Mouse (Mus musculus) cortical plate, adult 2 months (tissue): Measurements from ENCODE around the gene Phf6. TPM values are rescaled to one million over a fixed set of nuclear protein-coding genes. Genes with fewer than 3 reads are reported as not detected.
"Not testable (repeated sequence)": the region's sequence is repeated elsewhere in the genome, so short reads cannot be mapped to it uniquely, and the experiment has no call there.

Experiments
- H3K27ac ChIP-seq: fragments of 200-500 bp; 2 replicates; pipeline ENCODE4 v1.5.1; 2012; ENCODE audit warnings: low read length, control low read depth, inconsistent platforms; ENCODE audit not compliant: insufficient read depth
- H3K4me1 ChIP-seq: fragments of 200-500 bp; 2 replicates; pipeline ENCODE4 v1.6.1; 2011; ENCODE audit warnings: low read length; ENCODE audit not compliant: control insufficient read depth, insufficient read depth
- H3K4me3 ChIP-seq: fragments of 200-500 bp; 2 replicates; pipeline ENCODE4 v1.5.1; 2011; ENCODE audit warnings: mild to moderate bottlenecking, low read length, control low read depth; ENCODE audit not compliant: insufficient read depth
- CTCF ChIP-seq: fragments of 200-500 bp; IDR thresholded peaks from 2 replicates; pipeline ENCODE4 v1.5.1; 2011; ENCODE audit warnings: mild to moderate bottlenecking, control low read depth, low read length; ENCODE audit not compliant: insufficient read depth; ENCODE audit errors: extremely low read depth
- POLR2A ChIP-seq: fragments of 200-500 bp; IDR thresholded peaks from 2 replicates; pipeline ENCODE4 v1.6.1; 2011; ENCODE audit warnings: mild to moderate bottlenecking, low read length, control low read depth; ENCODE audit not compliant: insufficient read depth; ENCODE audit errors: extremely low read depth
- polyA plus RNA-seq: library from polyadenylated mRNA; depleted of rRNA; stranded (reverse); fragments of >200 nt; gene quantifications from 2 replicates; pipeline ENCODE4 v1.2.3, GENCODE M21; 2012; rRNA removed

Gene Phf6
- polyA plus RNA-seq, 1 experiment: 11.8 TPM

GRCm38 (mm10) chrX:52972129-52972528 is 60.1 kb downstream of the Phf6 start:
- no peak overlapping the region for H3K4me3 ChIP-seq
- TF ChIP-seq CTCF: no peak
- no peak for TF ChIP-seq POLR2A
- no peaks in the 10 kb centered on the region for H3K4me1 ChIP-seq
- no peak overlapping the region for H3K27ac ChIP-seq

GRCm38 (mm10) chrX:52972680-52973079 is 60.6 kb downstream of the Phf6 start:
- no peaks in the 10 kb centered on the region for H3K4me1 ChIP-seq
- TF ChIP-seq CTCF (no peak), POLR2A (no peak)
- H3K4me3 ChIP-seq: no peak overlapping the region
- H3K27ac ChIP-seq: no peak overlapping the region

- Histone ChIP-seq H3K4me1 (no peaks in the 10 kb centered on the region), H3K4me3 (no peak overlapping the region), H3K27ac (no peak overlapping the region)
- TF ChIP-seq CTCF (no peak), POLR2A (no peak)
Observed at GRCm38 (mm10) chrX:52978576-52978975, 66.5 kb downstream of the Phf6 start.

- Histone ChIP-seq H3K4me3 (no peak overlapping the region), H3K4me1 (no peaks in the 10 kb centered on the region), H3K27ac (no peak overlapping the region)
- no peak for TF ChIP-seq CTCF
- TF ChIP-seq POLR2A: no peak
Observed at GRCm38 (mm10) chrX:52981378-52981777, 69.3 kb downstream of the Phf6 start.

GRCm38 (mm10) chrX:52987905-52988783 is 76.1 kb downstream of the Phf6 start, which contains the start of gene Hprt:
Hprt (plus strand) TSS chrX:52988137.
- TF ChIP-seq POLR2A: peak; percentile 90
- TF ChIP-seq CTCF: no peak
- Histone ChIP-seq H3K27ac (peak within 1 kb of the TSS; percentile 91), H3K4me1 (no peaks in the 10 kb centered on the region; the same call in 1 of the 2 replicates), H3K4me3 (peak within 1 kb of the TSS; percentile 92)

- not testable (repeated sequence) for H3K4me1 ChIP-seq, H3K4me3 ChIP-seq, H3K27ac ChIP-seq
Observed at GRCm38 (mm10) chrX:52994726-52995125, 82.7 kb downstream of the Phf6 start.

- not testable (repeated sequence) for H3K4me3 ChIP-seq, H3K27ac ChIP-seq, H3K4me1 ChIP-seq
Observed at GRCm38 (mm10) chrX:53004887-53005286, 92.8 kb downstream of the Phf6 start.

- TF ChIP-seq CTCF (no peak), POLR2A (no peak)
- no peaks in the 10 kb centered on the region for H3K4me1 ChIP-seq
- no peak overlapping the region for H3K4me3 ChIP-seq
- H3K27ac ChIP-seq: no peak overlapping the region
Observed at GRCm38 (mm10) chrX:53006062-53006461, 94.0 kb downstream of the Phf6 start.

Other genes with a start within 250 kb of the Phf6 start
- 1.8 and 2.3 TPM in 2 replicates for gene Ccdc160, start 121.1 kb upstream of the Phf6 start, polyA plus RNA-seq
- 165 and 171 TPM in 2 replicates for gene Hprt, start 75.9 kb downstream of the Phf6 start, polyA plus RNA-seq